Mouse (Mus musculus): Measurements from ENCODE around the gene Cpne5. TPM values are rescaled to one million over a fixed set of nuclear protein-coding genes. Genes with fewer than 3 reads are reported as not detected.
A peak's percentile ranks its signal among the peaks of the same experiment; 100 is the strongest.
"Not testable (repeated sequence)": the region's sequence is repeated elsewhere in the genome, so short reads cannot be mapped to it uniquely, and the experiment has no call there.

Cpne5 gene
- not detected for total RNA-seq (2021)
- long read RNA-seq, experiment 1, result 0 reads
- long read RNA-seq, experiment 2, result 0 reads

DNA sequence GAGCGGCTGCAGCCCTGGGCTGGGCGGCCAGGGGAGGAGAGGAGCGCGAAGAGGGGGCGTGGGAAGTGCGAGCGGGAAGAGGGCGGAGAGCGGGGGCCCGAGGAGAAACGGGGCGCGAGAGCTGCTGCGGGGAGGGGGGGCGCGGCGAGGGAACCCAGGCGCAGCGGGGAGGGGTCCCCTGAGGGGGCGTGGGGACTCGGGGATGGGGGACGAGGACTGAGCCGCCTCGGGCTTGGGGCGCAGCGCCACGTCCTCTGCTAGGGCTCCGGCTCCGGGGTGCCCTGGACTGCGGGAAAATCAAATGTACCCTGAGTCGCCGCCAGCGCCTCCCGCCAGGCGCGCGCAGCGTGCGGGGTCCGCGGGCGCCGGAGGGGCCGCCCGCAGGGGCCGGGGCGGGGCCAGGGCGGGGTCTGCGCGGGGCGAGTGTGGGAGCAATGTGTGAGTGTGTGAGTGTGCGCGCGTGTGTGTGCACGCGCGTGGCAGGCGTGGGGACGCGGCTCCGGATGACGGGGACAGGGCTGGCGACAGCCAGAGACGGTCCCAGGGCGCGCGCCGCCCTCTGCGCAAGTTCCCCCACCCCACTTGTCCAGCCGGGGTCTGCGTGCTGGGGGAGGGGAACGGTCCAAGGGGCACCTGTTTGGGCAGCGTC, at the start of gene Cpne5:
TSS of gene Cpne5 (minus strand) at position 396 of the 649 bp plus-strand sequence.
- no peak for DNase-seq (ENCODE audit: low spot score)

- DNase-seq (ENCODE audit: low spot score), result no peak
Observed at GRCm38 (mm10) chr17:29282216-29282952, 44.4 kb upstream of the Cpne5 start.

DNA sequence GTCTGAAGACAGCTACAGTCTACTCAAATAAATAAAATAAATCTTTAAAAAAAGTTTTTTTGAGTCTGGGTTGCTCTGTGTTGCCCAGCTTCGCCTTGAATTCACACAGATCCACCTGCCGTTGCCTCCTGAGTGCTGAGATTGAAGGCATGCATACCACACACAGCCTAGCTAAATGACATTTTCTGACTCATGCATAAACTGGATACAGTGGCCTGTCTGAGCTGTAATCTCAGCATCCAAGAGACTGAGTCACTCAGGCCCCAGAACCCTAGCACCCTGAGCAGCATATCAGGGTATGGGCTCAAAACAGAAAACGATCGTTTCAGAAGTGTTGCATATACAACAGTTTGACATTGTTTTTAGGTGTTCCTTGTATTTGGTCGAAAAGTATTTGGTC, 43.6 kb upstream of the Cpne5 start:
- no peak for DNase-seq (ENCODE audit: low spot score)

GRCm38 (mm10) chr17:29280422-29280821, 42.5 kb upstream of the Cpne5 start:
- no peak for DNase-seq (ENCODE audit: low spot score)

DNA sequence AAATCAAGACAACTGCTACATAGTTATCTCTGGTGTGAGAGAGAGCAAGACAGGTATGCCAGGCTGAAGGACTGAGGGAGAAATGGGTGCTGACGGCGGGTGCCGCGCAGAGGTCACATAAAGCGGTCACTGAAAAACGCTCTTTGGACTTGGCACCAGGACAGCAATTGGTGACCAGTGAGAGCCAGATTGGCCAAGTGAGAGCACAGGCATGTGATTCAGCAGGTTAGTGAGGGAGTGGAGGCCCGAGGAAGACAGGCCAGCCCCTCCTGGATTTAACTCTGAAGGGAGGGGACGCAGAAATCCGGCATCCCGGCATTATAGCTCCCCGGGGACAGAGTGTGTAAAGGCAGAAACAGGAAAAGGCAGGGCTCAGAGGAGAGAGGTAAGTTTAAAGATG, 35.9 kb upstream of the Cpne5 start:
- peak; percentile 47 for DNase-seq (ENCODE audit: low spot score)

GRCm38 (mm10) chr17:29273156-29273555, 35.2 kb upstream of the Cpne5 start:
- DNase-seq (ENCODE audit: low spot score), result no peak

DNA sequence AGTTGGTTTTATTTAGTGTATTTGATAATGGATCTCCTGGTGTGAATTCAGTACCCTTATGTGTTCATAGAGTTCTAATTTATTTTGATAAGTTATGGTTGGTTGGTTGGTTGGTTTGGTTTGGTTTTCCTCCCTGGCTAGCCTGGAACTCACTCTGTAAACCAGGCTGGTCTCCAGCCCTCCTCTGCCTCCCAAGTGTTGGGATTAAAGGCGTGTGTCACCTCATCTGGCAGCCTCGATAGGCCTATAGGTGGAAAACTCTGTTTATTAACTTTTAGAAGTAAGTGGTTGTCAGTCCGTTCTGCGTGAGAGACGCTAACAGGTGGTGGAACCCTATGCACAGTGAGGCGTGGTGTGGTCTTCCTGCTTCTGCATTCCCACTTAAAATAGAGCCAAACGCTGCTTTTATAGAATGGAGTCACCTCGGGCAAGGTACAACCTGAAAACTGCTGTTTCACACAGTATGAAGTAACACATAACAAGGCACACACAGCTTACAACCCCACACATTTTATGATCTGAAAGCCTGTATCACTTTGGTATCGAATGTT, 32.3 kb upstream of the Cpne5 start:
- no peak for DNase-seq (ENCODE audit: low spot score)

- no peak for DNase-seq (ENCODE audit: low spot score)
Observed at GRCm38 (mm10) chr17:29269349-29269706, 31.4 kb upstream of the Cpne5 start.

DNA sequence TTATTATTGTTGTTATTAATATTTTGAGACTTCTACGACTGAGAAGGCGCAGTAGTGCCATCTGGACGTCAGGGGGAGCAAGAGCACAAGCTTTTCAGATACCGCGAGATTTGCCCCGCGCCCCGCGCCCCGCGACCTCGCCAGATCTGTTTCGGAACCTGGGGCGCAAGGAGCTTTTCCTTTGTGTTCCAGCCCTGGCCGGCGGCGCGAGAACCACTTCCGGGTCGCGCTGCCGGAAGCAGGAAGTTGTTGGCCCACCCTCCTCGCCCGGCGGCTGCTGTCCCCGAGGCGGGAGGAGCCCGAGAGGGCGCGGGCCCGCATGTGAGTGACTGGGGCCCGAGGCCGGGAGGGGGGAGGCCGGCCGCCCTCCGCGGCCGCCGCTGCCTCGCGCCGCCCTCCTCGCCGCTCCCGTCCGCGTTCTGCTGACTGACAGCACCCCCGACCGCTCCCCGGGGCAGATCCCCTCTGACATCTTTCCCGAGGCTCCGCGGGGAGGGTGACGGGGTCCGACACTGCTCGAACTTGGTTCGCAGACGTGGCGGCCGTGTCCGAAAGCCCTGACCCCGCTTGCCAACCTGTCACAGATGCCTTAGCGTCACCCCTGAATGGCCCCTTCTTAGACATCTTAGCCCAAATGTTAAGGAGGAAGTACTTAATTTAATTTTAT, 30.8 kb upstream of the Cpne5 start, which contains the start of gene BC004004:
TSS of gene BC004004 (plus strand) at position 107 of the 667 bp plus-strand sequence.
- peak; percentile 97 for DNase-seq (ENCODE audit: low spot score)

- no peak for DNase-seq (ENCODE audit: low spot score)
Observed at GRCm38 (mm10) chr17:29267931-29268681, 30.1 kb upstream of the Cpne5 start.

- not testable (repeated sequence) for DNase-seq (ENCODE audit: low spot score)
Observed at GRCm38 (mm10) chr17:29267040-29267439, 29.1 kb upstream of the Cpne5 start.

GRCm38 (mm10) chr17:29264760-29265159, 26.8 kb upstream of the Cpne5 start:
- DNase-seq (ENCODE audit: low spot score), result no peak

GRCm38 (mm10) chr17:29263840-29264633, 26.1 kb upstream of the Cpne5 start, which contains the start of gene Ppil1:
Ppil1 (minus strand) TSS chr17:29264186.
- DNase-seq (ENCODE audit: low spot score), result peak; percentile 79

- no peak for DNase-seq (ENCODE audit: low spot score)
Observed at GRCm38 (mm10) chr17:29263417-29263816, 25.4 kb upstream of the Cpne5 start.

- no peak for DNase-seq (ENCODE audit: low spot score)
Observed at GRCm38 (mm10) chr17:29262259-29262649, 24.3 kb upstream of the Cpne5 start.

GRCm38 (mm10) chr17:29261603-29262258, 23.8 kb upstream of the Cpne5 start:
- DNase-seq (ENCODE audit: low spot score), result no peak

GRCm38 (mm10) chr17:29260501-29260900, 22.5 kb upstream of the Cpne5 start:
- no peak for DNase-seq (ENCODE audit: low spot score)

DNA sequence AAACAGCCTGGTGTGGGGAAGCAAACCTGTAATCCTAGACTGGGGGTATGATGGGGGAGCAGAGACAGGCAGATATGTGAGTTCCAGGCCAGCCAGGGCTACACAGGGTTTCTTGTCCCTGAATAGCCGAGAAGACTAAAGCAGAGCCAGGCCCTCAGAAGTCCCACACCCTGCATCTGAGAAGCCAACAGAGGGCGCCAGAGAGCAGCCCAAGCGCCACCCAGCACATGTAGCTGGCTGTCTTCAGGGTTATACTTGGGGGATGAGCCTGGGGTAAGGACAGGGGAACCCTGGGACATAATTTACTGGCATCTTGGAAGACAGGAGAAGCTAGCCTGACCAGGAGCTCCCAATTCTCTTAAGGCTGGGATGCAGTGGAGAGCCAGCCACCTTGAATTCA, 21.5 kb upstream of the Cpne5 start:
- DNase-seq (ENCODE audit: low spot score), result peak; percentile 74

- no peak for DNase-seq (ENCODE audit: low spot score)
Observed at GRCm38 (mm10) chr17:29258921-29259320, 21.0 kb upstream of the Cpne5 start.

GRCm38 (mm10) chr17:29258025-29258558, 20.1 kb upstream of the Cpne5 start:
- no peak for DNase-seq (ENCODE audit: low spot score)
